Comparison of ENCODE assay signal across 26 mouse cellular contexts in genomic region chr9:60826759-60827158, GRCm38 (mm10). TPM values are rescaled to one million over a fixed set of nuclear protein-coding genes. Genes with fewer than 3 reads are reported as not detected.
DNase-seq lines count a peak whose midpoint lies in the region; ATAC-seq lines count a peak whose summit lies in the region.
"Had no signal": no experiment of that assay in that cellular context is flagged by ENCODE, and none has a peak within 500 bp of the region (broad histone marks: within the 10 kb centered on the region; RNA-seq: fewer than 3 reads in every experiment).

No protein-coding gene starts in this region.

- no peak overlapping the region for H3K27ac ChIP-seq in heart, embryonic 16.5 days (ENCODE audit: low read length)
- H3K27ac ChIP-seq: embryonic facial prominence, embryonic 15.5 days; forebrain, embryonic 15.5 days; hindbrain, embryonic 14.5 days; liver, embryonic 13.5 days; midbrain, embryonic 12.5 days had no signal

- no peak for DNase-seq in heart, postnatal 36 days
- peak; percentile 41 for DNase-seq in Muller cell, postnatal 12 days (ENCODE audit: inconsistent ontology term)
- peak; percentile 93 for DNase-seq in kidney, adult 9 months
- peak; percentile 78 to 91 for DNase-seq in kidney, postnatal 36 days
- no peak for DNase-seq in embryo, embryonic 11 days
- no peak for DNase-seq in cerebellum, adult 9-11 months
- no peak for DNase-seq in adrenal gland, adult 2 months
- DNase-seq: adrenal gland, adult 8-10 months; cerebellum, adult 2 months; gastrocnemius, postnatal 14 days; heart, postnatal 4 days; layer of hippocampus, postnatal 36 days; liver, embryonic 13.5 days; lung, adult 2 months; lung, postnatal 14 days; right cerebral cortex, postnatal 14 days; spleen, adult 18-20 months; thymus, postnatal 25 days had no signal

- no peak overlapping the region for H3K4me3 ChIP-seq in heart, embryonic 16.5 days (ENCODE audit: low read length)
- H3K4me3 ChIP-seq: embryonic facial prominence, embryonic 15.5 days; forebrain, embryonic 15.5 days; liver, embryonic 13.5 days; midbrain, embryonic 12.5 days had no signal

- H3K4me2 ChIP-seq in heart, embryonic 16.5 days (ENCODE audit: low read depth, low read length), result no peak overlapping the region
- H3K4me2 ChIP-seq: embryonic facial prominence, embryonic 15.5 days; forebrain, embryonic 15.5 days; hindbrain, embryonic 14.5 days; liver, embryonic 13.5 days; midbrain, embryonic 12.5 days had no signal

- peaks cover 2% of the 10 kb centered on the region; the same call in 1 of the 2 replicates for H3K9me3 ChIP-seq in heart, embryonic 16.5 days (replicated peaks; ENCODE audit: control insufficient read depth, low read length)
- H3K9me3 ChIP-seq: embryonic facial prominence, embryonic 15.5 days; forebrain, embryonic 15.5 days; liver, embryonic 13.5 days; midbrain, embryonic 12.5 days had no signal

- ATAC-seq in heart, embryonic 16.5 days (replicated peaks; ENCODE audit: extremely low read depth, insufficient read depth, low FRiP score), result peak; percentile 32; the same call in 1 of the 2 replicates
- ATAC-seq: CD4-positive, CD25-positive, alpha-beta regulatory T cell, adult 4 months; forebrain, embryonic 15.5 days; inflammation-experienced regulatory T-cells, adult 6 months; Patski had no signal

- intact Hi-C loops in heart, postnatal 36 days (cut with DNase I), result no loop called here

- WGBS in heart, embryonic 16.5 days, result 68% methylated on average over 7 of the region's 7 CpGs

- H3K27me3 ChIP-seq in heart, embryonic 16.5 days (ENCODE audit: control insufficient read depth, insufficient read depth, low read length), result no peaks in the 10 kb centered on the region
- H3K27me3 ChIP-seq: embryonic facial prominence, embryonic 15.5 days; forebrain, embryonic 15.5 days; liver, embryonic 13.5 days; midbrain, embryonic 12.5 days; Patski had no signal

- no peaks in the 10 kb centered on the region for H3K36me3 ChIP-seq in heart, embryonic 16.5 days (ENCODE audit: control insufficient read depth, insufficient read depth)
- H3K36me3 ChIP-seq: embryonic facial prominence, embryonic 15.5 days; forebrain, embryonic 15.5 days; liver, embryonic 13.5 days; midbrain, embryonic 12.5 days had no signal

- H3K9ac ChIP-seq in heart, embryonic 16.5 days (ENCODE audit: low read length), result no peak overlapping the region
- H3K9ac ChIP-seq: embryonic facial prominence, embryonic 15.5 days; forebrain, embryonic 15.5 days; hindbrain, embryonic 14.5 days; liver, embryonic 13.5 days; midbrain, embryonic 12.5 days had no signal

- H3K4me1 ChIP-seq in heart, embryonic 16.5 days (ENCODE audit: control insufficient read depth, insufficient read depth, low read length), result 0 out of 2 replicates have a peak, but pooled peaks cover 8% of the 10 kb centered on the region
- H3K4me1 ChIP-seq: forebrain, embryonic 15.5 days; liver, embryonic 13.5 days; midbrain, embryonic 12.5 days had no signal

RNA-seq across cellular contexts. Expression of gene Uaca, which starts 32.4 kb away (rescaled TPM):
- polyA plus RNA-seq in heart, embryonic 16.5 days (2015; fragmentation: Nextera tagmentation; extraction: Ambion mirVana), result 28.8 and 29.6 TPM in 2 replicates
- 10 to 100 TPM; 49.7 to 51.1 TPM for total RNA-seq in heart, postnatal 36 days (2021)
- total RNA-seq in adrenal gland, adult 2 months (2021), result 10 to 100 TPM; 28.0 to 63.4 TPM
- polyA plus RNA-seq in adrenal gland, adult 2 months (2012; rRNA removed), result 5.6 and 6.9 TPM in 2 replicates
- polyA plus RNA-seq: CD4-positive, CD25-positive, alpha-beta regulatory T cell, adult 4 months had no signal

Comparison
In these comparisons a context has a peak if more than half of its experiments do, and no peak if none do; other contexts are left out.
1. DNase-seq: peak in Muller cell, postnatal 12 days (single experiment), kidney, adult 9 months (single experiment) and kidney, postnatal 36 days (2 of 2); none in heart, postnatal 36 days (0 of 2), embryo, embryonic 11 days (single experiment), cerebellum, adult 9-11 months (single experiment) and adrenal gland, adult 2 months (single experiment).